Mouse (Mus musculus) limb, embryonic 10.5 days (tissue): Measurements from ENCODE around the gene Jdp2. TPM values are rescaled to one million over a fixed set of nuclear protein-coding genes. Genes with fewer than 3 reads are reported as not detected.

Source experiments
- DNase-seq: peaks from one replicate; pipeline ENCODE4 v3.0.0-alpha.2; 2017; ENCODE audit warnings: low spot score
- H3K27ac ChIP-seq: fragments of 300-500 bp; sonication (generic); 2 replicates; pipeline ENCODE4 v1.5.1; 2016; ENCODE audit warnings: mild to moderate bottlenecking
- H3K27me3 ChIP-seq: fragments of 300-500 bp; sonication (generic); 2 replicates; pipeline ENCODE4 v1.6.1; 2016; ENCODE audit warnings: low read depth, mild to moderate bottlenecking; ENCODE audit not compliant: poor library complexity, severe bottlenecking
- H3K36me3 ChIP-seq: fragments of 300-500 bp; sonication (generic); 2 replicates; pipeline ENCODE4 v1.6.1; 2016; ENCODE audit warnings: mild to moderate bottlenecking, moderate library complexity
- H3K4me1 ChIP-seq: fragments of 300-500 bp; sonication (generic); 2 replicates; pipeline ENCODE4 v1.6.1; 2016
- H3K4me3 ChIP-seq: fragments of 300-500 bp; sonication (generic); 2 replicates; pipeline ENCODE4 v1.5.1; 2016; ENCODE audit warnings: mild to moderate bottlenecking, moderate library complexity
- H3K9me3 ChIP-seq: fragments of 300-500 bp; sonication (generic); replicated peaks from 2 replicates; pipeline ENCODE4 v1.6.1; 2016; ENCODE audit warnings: mild to moderate bottlenecking
- WGBS: fragments of 180-500 bp; shearing (Covaris S2); methylation state at CpG from one replicate; pipeline ENCODE4 v1.1.7; 2016; 5-methylcytosine and 5-hydroxymethylcytosine counted together
- polyA plus RNA-seq: library from polyadenylated mRNA; unstranded; fragments of >200 nt; fragmentation: Nextera tagmentation; extraction: Ambion mirVana; gene quantifications from 2 replicates; pipeline ENCODE4 v1.2.1, GENCODE M21; 2016

Gene Jdp2
- polyA plus RNA-seq, 1 experiment from 2014 or later: not detected

GRCm38 (mm10) chr12:85604301-85604998, 5.6 kb downstream of the Jdp2 start:
- no peaks in the 10 kb centered on the region for H3K9me3 ChIP-seq
- DNase-seq: no peak

DNA sequence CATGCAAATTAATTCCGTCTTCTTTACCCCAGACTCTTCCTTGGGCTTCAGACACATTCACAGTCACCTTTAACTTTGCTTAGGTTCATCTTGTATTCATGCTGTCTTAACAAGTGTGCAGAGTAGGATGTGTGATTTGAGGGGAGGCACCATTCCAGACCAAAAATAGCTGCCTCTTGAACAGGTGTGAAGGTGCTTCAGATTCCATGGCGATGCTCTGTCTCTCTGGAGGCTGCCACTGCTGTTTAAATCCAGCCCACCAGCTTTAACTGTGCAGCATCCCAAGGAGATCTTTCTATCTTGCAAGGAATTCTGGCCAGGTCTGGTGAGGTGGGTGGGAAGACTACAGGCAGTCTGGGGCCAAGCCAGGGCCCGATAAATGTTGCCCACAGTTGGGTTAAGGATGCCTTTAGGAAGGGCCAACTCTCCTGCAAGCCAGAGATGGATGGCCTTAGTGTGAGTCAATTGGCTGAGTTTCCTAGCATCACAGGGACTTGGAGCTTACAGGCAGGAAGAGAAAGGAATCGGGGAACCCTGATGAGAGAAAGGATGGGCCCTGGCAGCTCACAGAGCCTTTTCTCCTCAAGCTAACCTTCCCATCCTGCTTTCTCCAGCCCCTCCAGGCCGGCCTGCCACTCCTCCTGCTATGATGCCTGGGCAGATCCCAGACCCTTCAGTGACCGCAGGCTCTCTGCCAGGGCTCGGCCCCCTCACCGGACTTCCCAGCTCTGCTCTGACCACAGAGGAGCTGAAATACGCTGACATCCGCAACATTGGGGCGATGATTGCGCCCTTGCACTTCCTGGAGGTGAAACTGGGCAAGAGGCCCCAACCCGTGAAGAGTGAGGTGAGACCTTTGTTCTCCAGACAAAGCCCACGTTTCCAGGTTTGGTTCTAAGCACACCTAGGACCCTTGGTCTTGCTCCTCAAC, 9.0 kb downstream of the Jdp2 start:
- Histone ChIP-seq H3K27ac (0 out of 2 replicates have a peak overlapping the region, but pooled peaks have one; percentile 48), H3K4me3 (no peak overlapping the region), H3K36me3 (no peaks in the 10 kb centered on the region), H3K4me1 (0 out of 2 replicates have a peak, but pooled peaks cover 5% of the 10 kb centered on the region), H3K27me3 (peaks cover 11% of the 10 kb centered on the region; the same call in 1 of the 2 replicates), H3K9me3 (no peaks in the 10 kb centered on the region)
- WGBS: 81% methylated on average over 14 of the region's 14 CpGs
- no peak for DNase-seq

More at GRCm38 (mm10) chr12:85604301-85604998, 5.6 kb downstream of the Jdp2 start:
- Histone ChIP-seq H3K4me1 (peaks cover 16% of the 10 kb centered on the region), H3K4me3 (no peak overlapping the region), H3K27ac (no peak overlapping the region), H3K36me3 (no peaks in the 10 kb centered on the region), H3K27me3 (peaks cover 44% of the 10 kb centered on the region)
- 62% methylated on average over 9 of the region's 9 CpGs for WGBS

DNA sequence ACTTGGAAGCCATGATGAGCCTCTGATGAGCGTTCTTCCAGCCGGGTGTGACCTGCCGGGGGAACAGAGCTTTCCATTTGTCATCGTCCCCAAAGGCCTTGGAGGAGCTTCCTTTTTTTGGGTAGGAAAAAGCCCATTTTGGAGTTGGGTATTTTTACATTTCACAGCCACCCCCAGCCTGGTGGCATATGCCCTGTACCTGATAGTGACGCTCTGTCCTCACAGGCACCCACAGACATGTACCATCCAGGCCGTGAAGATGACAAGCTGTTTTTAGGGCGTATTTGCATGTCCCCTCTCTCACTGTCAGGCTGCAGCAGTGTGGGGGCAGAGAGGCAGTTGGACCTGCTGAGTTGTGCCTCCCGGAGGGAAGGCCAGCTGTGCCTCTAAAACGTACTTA, 11.3 kb downstream of the Jdp2 start:
- no peaks in the 10 kb centered on the region for H3K27me3 ChIP-seq
- H3K27ac ChIP-seq: no peak overlapping the region
- no peak overlapping the region for H3K4me3 ChIP-seq
- no peaks in the 10 kb centered on the region for H3K36me3 ChIP-seq
- DNase-seq: no peak
- no peaks in the 10 kb centered on the region for H3K9me3 ChIP-seq
- WGBS: 79% methylated on average over 9 of the region's 9 CpGs
- no peaks in the 10 kb centered on the region for H3K4me1 ChIP-seq

- DNase-seq: no peak
- no peaks in the 10 kb centered on the region for H3K36me3 ChIP-seq
- no peak overlapping the region for H3K27ac ChIP-seq
- no peaks in the 10 kb centered on the region for H3K27me3 ChIP-seq
- no peaks in the 10 kb centered on the region for H3K9me3 ChIP-seq
- peaks cover 8% of the 10 kb centered on the region for H3K4me1 ChIP-seq
- H3K4me3 ChIP-seq: no peak overlapping the region
- 62% methylated on average over 4 of the region's 4 CpGs for WGBS
Measured at GRCm38 (mm10) chr12:85614090-85614489, 15.3 kb downstream of the Jdp2 start.

GRCm38 (mm10) chr12:85615486-85615885, 16.7 kb downstream of the Jdp2 start:
- no peaks in the 10 kb centered on the region for H3K36me3 ChIP-seq
- no peak for DNase-seq
- H3K4me1 ChIP-seq: peaks cover 16% of the 10 kb centered on the region
- no peaks in the 10 kb centered on the region for H3K9me3 ChIP-seq
- H3K4me3 ChIP-seq: no peak overlapping the region
- H3K27ac ChIP-seq: no peak overlapping the region
- H3K27me3 ChIP-seq: no peaks in the 10 kb centered on the region
- WGBS: 89% methylated on average over 8 of the region's 8 CpGs

GRCm38 (mm10) chr12:85617885-85618284, 19.1 kb downstream of the Jdp2 start:
- no peak overlapping the region for H3K4me3 ChIP-seq
- WGBS: 82% methylated on average over 9 of the region's 9 CpGs
- no peak for DNase-seq
- H3K9me3 ChIP-seq: no peaks in the 10 kb centered on the region
- H3K4me1 ChIP-seq: peaks cover 16% of the 10 kb centered on the region
- no peak overlapping the region for H3K27ac ChIP-seq
- no peaks in the 10 kb centered on the region for H3K36me3 ChIP-seq
- H3K27me3 ChIP-seq: no peaks in the 10 kb centered on the region

GRCm38 (mm10) chr12:85618430-85618829, 19.6 kb downstream of the Jdp2 start:
- WGBS: 85% methylated on average over 5 of the region's 5 CpGs
- no peak for DNase-seq
- Histone ChIP-seq H3K9me3 (no peaks in the 10 kb centered on the region), H3K27me3 (no peaks in the 10 kb centered on the region), H3K4me1 (peaks cover 17% of the 10 kb centered on the region), H3K27ac (no peak overlapping the region), H3K4me3 (no peak overlapping the region), H3K36me3 (no peaks in the 10 kb centered on the region)

DNA sequence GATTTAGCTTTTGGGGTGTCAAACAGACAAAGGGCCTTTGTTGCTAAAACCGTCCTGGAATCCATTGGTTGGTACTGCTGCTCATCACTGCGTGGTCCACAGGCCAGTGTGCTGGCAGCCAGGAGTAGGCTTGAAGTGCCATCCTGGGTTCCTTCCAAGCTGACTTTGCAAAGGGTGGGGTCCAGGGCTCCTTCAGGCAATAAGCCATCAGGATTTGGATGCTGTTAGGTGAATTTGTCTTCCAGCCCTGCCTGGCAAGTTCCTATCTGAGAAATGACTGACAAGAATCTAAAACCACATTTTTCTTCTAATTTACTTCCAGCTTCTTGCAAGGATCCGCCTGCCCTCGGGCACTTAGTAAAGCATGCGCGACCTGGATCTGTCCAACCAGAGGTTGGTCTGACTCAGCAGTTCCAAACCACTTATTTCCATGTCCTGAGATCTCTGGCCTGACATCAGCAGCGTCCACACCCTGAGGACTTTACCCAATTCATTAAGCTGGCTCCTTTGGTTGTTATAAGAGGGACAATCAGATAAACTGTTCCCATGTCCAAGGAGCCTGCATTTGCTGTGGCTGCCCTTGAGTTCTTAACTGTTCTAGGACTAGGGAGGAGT, 20.6 kb downstream of the Jdp2 start:
- no peak for DNase-seq
- 88% methylated on average over 7 of the region's 7 CpGs for whole genome bisulfite sequencing
- Histone ChIP-seq H3K4me3 (no peak overlapping the region), H3K9me3 (no peaks in the 10 kb centered on the region), H3K27me3 (no peaks in the 10 kb centered on the region), H3K36me3 (no peaks in the 10 kb centered on the region), H3K27ac (no peak overlapping the region), H3K4me1 (peaks cover 22% of the 10 kb centered on the region)

GRCm38 (mm10) chr12:85619898-85620443, 21.1 kb downstream of the Jdp2 start:
- WGBS: 59% methylated on average over 11 of the region's 11 CpGs
- no peak overlapping the region; the same call in 1 of the 2 replicates for H3K27ac ChIP-seq

GRCm38 (mm10) chr12:85621027-85621426, 22.2 kb downstream of the Jdp2 start:
- H3K4me3 ChIP-seq: no peak overlapping the region
- H3K27ac ChIP-seq: no peak overlapping the region
- no peaks in the 10 kb centered on the region for H3K27me3 ChIP-seq
- no peak for DNase-seq
- WGBS: 82% methylated on average over 6 of the region's 6 CpGs
- H3K4me1 ChIP-seq: peaks cover 25% of the 10 kb centered on the region
- H3K9me3 ChIP-seq: no peaks in the 10 kb centered on the region
- no peaks in the 10 kb centered on the region for H3K36me3 ChIP-seq

More at GRCm38 (mm10) chr12:85619898-85620443, 21.1 kb downstream of the Jdp2 start:
- Histone ChIP-seq H3K27me3 (no peaks in the 10 kb centered on the region), H3K36me3 (no peaks in the 10 kb centered on the region), H3K4me3 (no peak overlapping the region), H3K9me3 (no peaks in the 10 kb centered on the region), H3K4me1 (peaks cover 22% of the 10 kb centered on the region)
- DNase-seq: no peak

DNA sequence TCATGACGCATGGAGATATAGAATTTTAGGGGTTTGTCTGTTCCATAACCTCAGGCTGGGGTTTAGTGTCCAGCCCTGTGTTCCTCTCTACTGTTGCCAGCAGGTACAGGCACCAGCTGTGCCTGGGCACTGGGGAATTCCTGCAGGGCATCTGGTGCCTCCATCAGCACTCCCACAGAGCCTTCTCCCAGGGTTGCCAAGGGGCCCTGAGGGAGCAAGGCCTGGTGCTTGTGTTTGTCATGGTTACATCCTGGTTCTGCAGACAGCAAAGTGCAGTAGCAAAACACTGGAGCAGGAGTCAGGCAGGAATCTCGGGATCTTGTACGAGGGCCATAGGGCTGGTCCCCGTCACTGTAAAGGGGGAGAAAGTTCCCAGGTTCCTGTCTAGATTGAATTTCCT, 22.8 kb downstream of the Jdp2 start:
- Histone ChIP-seq H3K27me3 (no peaks in the 10 kb centered on the region), H3K4me1 (peaks cover 24% of the 10 kb centered on the region), H3K9me3 (no peaks in the 10 kb centered on the region), H3K36me3 (no peaks in the 10 kb centered on the region), H3K27ac (0 out of 2 replicates have a peak overlapping the region, but pooled peaks have one; percentile 19), H3K4me3 (no peak overlapping the region)
- 85% methylated on average over 4 of the region's 4 CpGs for WGBS
- DNase-seq: no peak

GRCm38 (mm10) chr12:85623711-85624110, 24.9 kb downstream of the Jdp2 start:
- Histone ChIP-seq H3K9me3 (no peaks in the 10 kb centered on the region), H3K36me3 (no peaks in the 10 kb centered on the region), H3K4me1 (peaks cover 22% of the 10 kb centered on the region), H3K4me3 (no peak overlapping the region), H3K27ac (0 out of 2 replicates have a peak overlapping the region, but pooled peaks have one; percentile 2), H3K27me3 (no peaks in the 10 kb centered on the region)
- WGBS: 40% methylated on average over 3 of the region's 3 CpGs
- no peak for DNase-seq
